16 mouse cellular contexts compared by ENCODE assay signal in genomic region chr2:27560708-27561123, GRCm38 (mm10). TPM values are rescaled to one million over a fixed set of nuclear protein-coding genes. Genes with fewer than 3 reads are reported as not detected.
DNase-seq lines count a peak whose midpoint lies in the region; ATAC-seq and TF ChIP-seq lines count a peak whose summit lies in the region.
"Had no signal": no experiment of that assay in that cellular context is flagged by ENCODE, and none has a peak within 500 bp of the region (broad histone marks: within the 10 kb centered on the region; RNA-seq: fewer than 3 reads in every experiment).

No protein-coding gene starts in this region.

- peaks cover 10% of the 10 kb centered on the region; the same call in 1 of the 2 replicates for H3K4me1 ChIP-seq in kidney, adult 2 months (ENCODE audit: control insufficient read depth, insufficient read depth, low read length)
- no peaks in the 10 kb centered on the region; the same call in 1 of the 2 replicates for H3K4me1 ChIP-seq in kidney, embryonic 16.5 days (ENCODE audit: insufficient read depth, low read length)
- peaks cover 7% of the 10 kb centered on the region; the same call in 1 of the 2 replicates for H3K4me1 ChIP-seq in brown adipose tissue, adult 24 weeks (ENCODE audit: control insufficient read depth, insufficient read depth, insufficient read length, low read length)
- no peaks in the 10 kb centered on the region; the same call in 1 of the 2 replicates for H3K4me1 ChIP-seq in liver, embryonic 16.5 days (ENCODE audit: control insufficient read depth, low read depth, low read length)

- H3K27ac ChIP-seq in kidney, adult 2 months (ENCODE audit: insufficient read depth, low read depth, low read length): peak overlapping the region; percentile 78
- H3K27ac ChIP-seq in kidney, embryonic 16.5 days (ENCODE audit: low read length): no peak overlapping the region
- H3K27ac ChIP-seq in brown adipose tissue, adult 24 weeks (replicated peaks; ENCODE audit: low read depth, low read length): peak overlapping the region; percentile 23; the same call in 1 of the 2 replicates
- H3K27ac ChIP-seq in liver, embryonic 16.5 days (ENCODE audit: low read length): peak overlapping the region; percentile 64
- H3K27ac ChIP-seq: embryonic facial prominence, embryonic 10.5 days; hindbrain, embryonic 12.5 days; kidney, postnatal 0 days; macrophage; midbrain, embryonic 15.5 days; neural tube, embryonic 12.5 days had no signal

- H3K36me3 ChIP-seq in kidney, adult 2 months (ENCODE audit: control insufficient read depth, insufficient read depth, low read length): no peaks in the 10 kb centered on the region
- H3K36me3 ChIP-seq in kidney, embryonic 16.5 days (ENCODE audit: insufficient read depth, low read length): no peaks in the 10 kb centered on the region
- H3K36me3 ChIP-seq in liver, embryonic 16.5 days (ENCODE audit: control insufficient read depth, insufficient read depth): no peaks in the 10 kb centered on the region
- H3K36me3 ChIP-seq: embryonic facial prominence, embryonic 10.5 days; hindbrain, embryonic 12.5 days; midbrain, embryonic 15.5 days; neural tube, embryonic 12.5 days had no signal

- H3K9me3 ChIP-seq in kidney, embryonic 16.5 days (ENCODE audit: low read length): no peaks in the 10 kb centered on the region
- H3K9me3 ChIP-seq in liver, embryonic 16.5 days (replicated peaks; ENCODE audit: control insufficient read depth, low read length): no peaks in the 10 kb centered on the region
- H3K9me3 ChIP-seq: embryonic facial prominence, embryonic 10.5 days; hindbrain, embryonic 12.5 days; midbrain, embryonic 15.5 days; neural tube, embryonic 12.5 days had no signal

- peak; percentile 85 for DNase-seq in kidney, adult 2 months
- peak; percentile 76 for DNase-seq in kidney, adult 9 months
- no peak for DNase-seq in gastrocnemius, postnatal 14 days
- DNase-seq: cerebellum, postnatal 10 days; layer of hippocampus, postnatal 36 days; spleen, adult 18-20 months had no signal

- no peak for ATAC-seq in kidney, embryonic 16.5 days (ENCODE audit: low FRiP score, low TSS enrichment)
- peak; percentile 79 for ATAC-seq in liver, embryonic 16.5 days (ENCODE audit: low read depth)
- ATAC-seq in monocyte, adult 5-6 weeks (replicated peaks; ENCODE audit: insufficient number of reproducible peaks, low FRiP score, low TSS enrichment, poor library complexity, severe bottlenecking): no peak
- ATAC-seq: midbrain, embryonic 15.5 days had no signal

- no peak overlapping the region for H3K4me2 ChIP-seq in kidney, embryonic 16.5 days (replicated peaks; ENCODE audit: low read depth, low read length)
- no peak overlapping the region for H3K4me2 ChIP-seq in liver, embryonic 16.5 days (ENCODE audit: low read depth, low read length)
- H3K4me2 ChIP-seq: hindbrain, embryonic 12.5 days; midbrain, embryonic 15.5 days; neural tube, embryonic 12.5 days had no signal

- H3K9ac ChIP-seq in kidney, embryonic 16.5 days (replicated peaks; ENCODE audit: low read length): no peak overlapping the region
- no peak overlapping the region for H3K9ac ChIP-seq in liver, embryonic 16.5 days (ENCODE audit: low read depth, low read length)
- H3K9ac ChIP-seq: hindbrain, embryonic 12.5 days; midbrain, embryonic 15.5 days; neural tube, embryonic 12.5 days had no signal

- TF ChIP-seq CTCF in kidney, adult 2 months (conservative IDR thresholded peaks at IDR 0.05; ENCODE audit: insufficient read depth, insufficient read length, low read depth, low read length): no peak

- H3K4me3 ChIP-seq in kidney, adult 2 months (ENCODE audit: insufficient read depth, low read depth, low read length): no peak overlapping the region
- H3K4me3 ChIP-seq in kidney, embryonic 16.5 days (ENCODE audit: low read length): no peak overlapping the region
- H3K4me3 ChIP-seq in brown adipose tissue, adult 24 weeks (ENCODE audit: insufficient read depth, low read depth, low read length): no peak overlapping the region
- no peak overlapping the region for H3K4me3 ChIP-seq in liver, embryonic 16.5 days (ENCODE audit: low read depth, low read length)
- H3K4me3 ChIP-seq: embryonic facial prominence, embryonic 10.5 days; hindbrain, embryonic 12.5 days; midbrain, embryonic 15.5 days; neural tube, embryonic 12.5 days had no signal

- intact Hi-C loops in gastrocnemius, postnatal 14 days (cut with DNase I; ENCODE audit: low total_unique reads): loop anchor here (10.0 kb wide), 1 partner anchor 414 kb away; no protein-coding TSS in a partner anchor

- WGBS in kidney, adult 2 months: 44% methylated on average over 7 of the region's 7 CpGs
- WGBS in kidney, embryonic 16.5 days: 74% methylated on average over 7 of the region's 7 CpGs
- 62% methylated on average over 7 of the region's 7 CpGs for WGBS in liver, embryonic 16.5 days (ENCODE audit: insufficient replicate concordance)

- TF ChIP-seq POLR2A in kidney, adult 2 months (IDR thresholded peaks at IDR 0.05; ENCODE audit: low read depth, low read length): no peak

- H3K27me3 ChIP-seq in kidney, adult 2 months (replicated peaks; ENCODE audit: control insufficient read depth, insufficient read depth, low read length): no peaks in the 10 kb centered on the region
- H3K27me3 ChIP-seq in kidney, embryonic 16.5 days (ENCODE audit: insufficient read depth, low read length): no peaks in the 10 kb centered on the region; the same call in 1 of the 2 replicates
- no peaks in the 10 kb centered on the region for H3K27me3 ChIP-seq in liver, embryonic 16.5 days (ENCODE audit: control insufficient read depth, insufficient read depth, low read depth, low read length)
- H3K27me3 ChIP-seq: midbrain, embryonic 15.5 days had no signal

RNA-seq across cellular contexts. Expression of gene Wdr5, which starts 45.8 kb away (rescaled TPM):
- 28.7 and 29.7 TPM in 2 replicates for polyA plus RNA-seq in kidney, adult 2 months (2012; rRNA removed)
- polyA plus RNA-seq in kidney, embryonic 16.5 days (2015; fragmentation: Nextera tagmentation; extraction: Ambion mirVana): 67.3 and 70.5 TPM in 2 replicates
- 10.2 and 14.6 TPM in 2 replicates for polyA plus RNA-seq in brown adipose tissue, adult 24 weeks (2012; ENCODE audit: insufficient read depth, insufficient read length, missing spikeins)
- 22.2 and 22.4 TPM in 2 replicates for polyA plus RNA-seq in liver, embryonic 16.5 days (2015; fragmentation: Nextera tagmentation; extraction: Ambion mirVana)
- total RNA-seq in monocyte, adult 5-6 weeks (2017): 28.3 to 50.1 TPM (median 31.0 TPM) in 3 replicates
- 10 to 100 TPM; 17.5 to 20.9 TPM for total RNA-seq in gastrocnemius, postnatal 14 days (2021)

RNA-seq across cellular contexts. Expression of gene Brd3, which starts 53.3 kb away (rescaled TPM):
- 16.4 and 16.7 TPM in 2 replicates for polyA plus RNA-seq in kidney, adult 2 months (2012; rRNA removed)
- 103 and 117 TPM in 2 replicates for polyA plus RNA-seq in kidney, embryonic 16.5 days (2015; fragmentation: Nextera tagmentation; extraction: Ambion mirVana)
- polyA plus RNA-seq in brown adipose tissue, adult 24 weeks (2012; ENCODE audit: insufficient read depth, insufficient read length, missing spikeins): 18.2 and 19.3 TPM in 2 replicates
- polyA plus RNA-seq in liver, embryonic 16.5 days (2015; fragmentation: Nextera tagmentation; extraction: Ambion mirVana): 21.5 and 24.3 TPM in 2 replicates
- 11.9 to 23.9 TPM (median 15.9 TPM) in 3 replicates for total RNA-seq in monocyte, adult 5-6 weeks (2017)
- total RNA-seq in gastrocnemius, postnatal 14 days (2021): 10 to 100 TPM; 23.7 to 35.2 TPM
